Mouse (Mus musculus): Measurements from ENCODE around the gene Zfp408. TPM values are rescaled to one million over a fixed set of nuclear protein-coding genes. Genes with fewer than 3 reads are reported as not detected.

Zfp408 gene
- polyA plus RNA-seq, 1 experiment, result 16.9 TPM

DNA sequence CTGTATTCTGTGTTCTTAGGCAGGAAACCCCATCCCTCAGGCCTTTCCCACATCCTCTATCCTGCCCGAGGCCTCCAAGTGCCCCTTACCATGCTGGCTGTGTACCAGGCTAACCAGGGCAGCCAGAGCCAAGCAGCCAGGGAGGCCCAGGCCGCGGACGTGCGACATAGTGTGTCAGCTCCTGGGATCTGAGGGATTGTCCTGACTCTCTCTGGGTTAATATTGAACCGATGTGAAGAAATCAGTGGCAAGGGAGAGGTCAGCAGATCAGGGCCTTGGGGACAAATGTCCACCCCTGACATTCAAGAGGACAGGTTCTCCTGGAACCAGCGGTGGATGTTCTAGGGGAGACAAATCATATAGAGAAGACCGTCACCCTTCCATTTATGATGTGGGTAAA lies 13.4 kb downstream of the Zfp408 start, which contains the start of gene F2:
Gene F2 (minus strand): TSS at position 186 of the 400 bp plus-strand sequence.
- TF ChIP-seq GATA1 (IDR thresholded peaks at IDR 0.05; ENCODE audit: low read length), result no peak

- no peak for TF ChIP-seq GATA1 (IDR thresholded peaks at IDR 0.05; ENCODE audit: low read length)
Measured at GRCm38 (mm10) chr2:91635486-91635885, 14.1 kb downstream of the Zfp408 start.

GRCm38 (mm10) chr2:91634841-91635240 lies 14.8 kb downstream of the Zfp408 start:
- no peak for TF ChIP-seq GATA1 (IDR thresholded peaks at IDR 0.05; ENCODE audit: low read length)

DNA sequence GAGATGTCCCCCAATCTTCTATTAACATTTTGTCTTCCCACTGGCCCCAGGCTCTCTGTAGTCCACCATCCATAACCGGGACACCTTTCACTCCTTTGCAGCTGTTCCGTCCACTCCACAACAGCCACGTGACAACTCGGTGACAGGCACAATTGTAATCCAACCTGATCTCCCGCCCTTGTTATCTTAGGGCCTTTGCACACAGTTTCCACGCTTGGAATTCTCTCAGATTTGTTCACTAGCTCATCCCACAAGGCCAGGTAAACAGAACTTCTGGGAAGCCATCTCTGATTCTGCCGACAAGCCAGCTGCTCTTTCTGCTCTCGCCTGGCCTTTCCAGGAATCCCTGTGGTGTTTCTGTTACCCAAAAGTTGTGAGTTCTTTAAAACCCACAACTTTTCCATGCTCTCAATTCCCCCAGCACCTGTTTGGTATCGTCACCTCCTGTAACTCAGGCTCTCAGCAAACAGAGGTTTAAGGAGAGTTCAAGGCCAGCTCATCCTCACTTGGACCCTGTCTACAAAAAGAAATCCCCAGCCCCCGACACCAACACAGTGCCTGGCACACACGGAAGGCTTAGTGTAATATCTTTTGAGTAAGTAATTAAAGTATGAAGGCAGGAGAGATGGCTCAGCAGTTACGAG lies 16.1 kb downstream of the Zfp408 start:
- no peak for TF ChIP-seq GATA1 (IDR thresholded peaks at IDR 0.05; ENCODE audit: low read length)

DNA sequence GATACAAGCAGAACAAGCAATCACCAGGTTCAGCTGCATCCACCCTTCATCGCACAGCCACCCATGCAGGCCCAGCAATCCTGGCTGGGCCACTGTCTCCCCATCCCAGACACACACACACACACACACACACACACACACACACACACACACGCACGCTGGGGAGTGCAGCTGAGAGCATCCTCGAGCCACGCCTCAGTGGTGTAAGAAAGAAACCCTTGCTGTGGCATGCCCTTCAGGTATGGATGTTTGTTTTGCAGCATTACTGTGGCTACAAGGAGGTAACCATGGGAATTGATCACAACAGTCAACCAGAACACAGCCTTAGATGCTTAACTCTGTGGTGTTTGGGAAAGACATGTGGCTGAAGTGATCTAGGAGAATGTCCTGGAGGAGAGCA lies 17.3 kb downstream of the Zfp408 start:
- TF ChIP-seq GATA1 (IDR thresholded peaks at IDR 0.05; ENCODE audit: low read length), result no peak

- no peak for TF ChIP-seq GATA1 (IDR thresholded peaks at IDR 0.05; ENCODE audit: low read length)
Measured at GRCm38 (mm10) chr2:91631826-91632225, 17.8 kb downstream of the Zfp408 start.

DNA sequence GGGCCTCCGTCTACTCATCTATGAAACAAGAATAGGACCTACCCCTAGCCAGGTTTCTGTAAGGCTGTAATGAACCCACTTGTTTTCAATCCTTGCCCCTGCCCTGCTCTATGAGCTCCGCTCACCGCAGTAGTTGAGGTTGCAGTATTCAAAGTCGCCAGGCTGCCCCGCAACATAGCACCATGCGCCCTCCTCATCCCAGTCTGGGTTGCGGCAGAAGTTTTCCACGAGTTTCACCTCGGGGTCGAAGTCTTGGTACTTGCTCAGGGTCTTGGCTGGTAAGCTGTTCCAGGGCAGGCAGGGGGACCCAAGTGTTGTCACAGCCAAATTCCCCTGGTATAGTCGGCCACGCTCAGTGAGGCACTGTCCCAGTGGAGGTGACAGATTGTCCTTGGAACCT lies 19.2 kb downstream of the Zfp408 start:
- no peak for TF ChIP-seq GATA1 (IDR thresholded peaks at IDR 0.05; ENCODE audit: low read length)

DNA sequence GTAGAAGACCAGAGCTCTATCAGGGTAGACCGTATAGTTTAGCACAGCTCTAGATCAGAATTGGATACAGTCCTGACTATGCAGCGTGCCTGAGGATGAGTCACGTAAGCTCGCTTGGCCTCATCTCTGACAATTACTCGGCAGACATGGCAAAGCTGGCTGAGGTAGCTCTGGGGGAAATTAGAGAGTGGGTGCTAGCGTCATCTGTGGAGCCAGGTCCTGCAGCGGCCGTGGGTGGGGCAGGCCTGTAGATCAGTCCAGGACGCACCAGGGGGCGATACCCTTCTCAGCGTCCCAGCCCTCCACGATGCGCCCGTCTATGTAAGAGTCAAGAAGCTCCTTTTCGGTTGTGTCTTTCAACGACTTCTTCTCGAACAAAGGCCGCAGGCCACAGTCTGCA lies 19.9 kb downstream of the Zfp408 start:
- no peak for TF ChIP-seq GATA1 (IDR thresholded peaks at IDR 0.05; ENCODE audit: low read length)

DNA sequence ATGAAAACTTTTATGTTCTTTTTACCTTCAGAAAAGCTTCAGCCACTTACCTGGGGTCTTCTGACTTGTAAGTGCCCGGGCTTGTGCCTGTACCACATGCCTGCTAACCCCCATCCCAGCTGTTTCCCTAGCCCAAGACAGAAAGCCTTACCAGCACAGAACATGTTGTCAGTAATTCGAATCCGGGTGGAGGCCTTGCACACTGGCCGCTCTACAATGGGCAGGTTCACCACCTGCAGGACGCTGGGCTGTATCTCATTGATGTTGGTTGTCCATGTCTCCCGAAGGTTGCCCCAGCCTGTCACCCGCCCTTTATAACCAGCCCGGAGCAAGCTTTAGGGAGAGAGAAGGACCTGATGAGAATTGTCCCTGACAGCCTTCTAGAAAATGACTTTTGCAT lies 21.4 kb downstream of the Zfp408 start:
- no peak for TF ChIP-seq GATA1 (IDR thresholded peaks at IDR 0.05; ENCODE audit: low read length)

GRCm38 (mm10) chr2:91627486-91627885 lies 22.1 kb downstream of the Zfp408 start:
- TF ChIP-seq GATA1 (IDR thresholded peaks at IDR 0.05; ENCODE audit: low read length), result no peak

GRCm38 (mm10) chr2:91622356-91622755 lies 27.2 kb downstream of the Zfp408 start:
- no peak for TF ChIP-seq GATA1 (IDR thresholded peaks at IDR 0.05; ENCODE audit: low read length)

DNA sequence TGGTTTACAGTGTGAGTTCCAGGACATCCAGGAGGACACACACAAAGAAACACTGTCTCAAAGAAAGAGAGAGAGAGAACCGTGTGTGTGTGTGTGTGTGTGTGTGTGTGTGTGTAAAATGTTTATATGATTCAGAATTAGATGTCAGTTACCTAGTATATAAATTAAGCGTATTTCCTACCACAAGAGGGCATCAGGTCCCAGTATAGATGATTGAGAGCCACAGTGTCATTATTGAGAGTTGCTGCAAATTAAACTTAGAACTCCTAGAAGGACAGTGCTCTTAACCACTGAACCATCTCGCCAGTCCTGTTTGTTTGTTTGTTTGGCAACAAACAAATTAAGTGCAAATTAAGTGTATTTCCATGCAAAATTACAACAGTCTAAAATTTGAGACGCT lies 47.2 kb downstream of the Zfp408 start:
- no peak for TF ChIP-seq GATA1 (IDR thresholded peaks at IDR 0.05; ENCODE audit: low read length)

- TF ChIP-seq GATA1 (IDR thresholded peaks at IDR 0.05; ENCODE audit: low read length), result no peak
Measured at GRCm38 (mm10) chr2:91600475-91600874, 49.1 kb downstream of the Zfp408 start.

Other genes starting within 250 kb of the Zfp408 start
- gene 1110051M20Rik, start 205.1 kb downstream of the Zfp408 start, polyA plus RNA-seq (2012), result 0.08 and 0.12 TPM in 2 replicates
- not detected in 2 replicates for gene Lrp4, start 192.3 kb downstream of the Zfp408 start, polyA plus RNA-seq (2012)
- 2.3 and 4.0 TPM in 2 replicates for gene Ckap5, start 123.0 kb downstream of the Zfp408 start, polyA plus RNA-seq (2012)
- gene F2, start 13.4 kb downstream of the Zfp408 start, polyA plus RNA-seq (2012), result not detected in 2 replicates
- gene Arhgap1, start 69 bp upstream of the Zfp408 start, polyA plus RNA-seq (2012), result 30.0 and 36.6 TPM in 2 replicates
- 30.5 and 32.9 TPM in 2 replicates for gene Atg13, start 60.8 kb upstream of the Zfp408 start, polyA plus RNA-seq (2012)
- 1.0 and 2.2 TPM in 2 replicates for gene Harbi1, start 61.1 kb upstream of the Zfp408 start, polyA plus RNA-seq (2012)
- gene Ambra1, start 80.3 kb upstream of the Zfp408 start, polyA plus RNA-seq (2012), result 25.9 and 26.4 TPM in 2 replicates